Mouse (Mus musculus): Measurements from ENCODE around the gene Slc2a1.

Slc2a1 gene

DNA sequence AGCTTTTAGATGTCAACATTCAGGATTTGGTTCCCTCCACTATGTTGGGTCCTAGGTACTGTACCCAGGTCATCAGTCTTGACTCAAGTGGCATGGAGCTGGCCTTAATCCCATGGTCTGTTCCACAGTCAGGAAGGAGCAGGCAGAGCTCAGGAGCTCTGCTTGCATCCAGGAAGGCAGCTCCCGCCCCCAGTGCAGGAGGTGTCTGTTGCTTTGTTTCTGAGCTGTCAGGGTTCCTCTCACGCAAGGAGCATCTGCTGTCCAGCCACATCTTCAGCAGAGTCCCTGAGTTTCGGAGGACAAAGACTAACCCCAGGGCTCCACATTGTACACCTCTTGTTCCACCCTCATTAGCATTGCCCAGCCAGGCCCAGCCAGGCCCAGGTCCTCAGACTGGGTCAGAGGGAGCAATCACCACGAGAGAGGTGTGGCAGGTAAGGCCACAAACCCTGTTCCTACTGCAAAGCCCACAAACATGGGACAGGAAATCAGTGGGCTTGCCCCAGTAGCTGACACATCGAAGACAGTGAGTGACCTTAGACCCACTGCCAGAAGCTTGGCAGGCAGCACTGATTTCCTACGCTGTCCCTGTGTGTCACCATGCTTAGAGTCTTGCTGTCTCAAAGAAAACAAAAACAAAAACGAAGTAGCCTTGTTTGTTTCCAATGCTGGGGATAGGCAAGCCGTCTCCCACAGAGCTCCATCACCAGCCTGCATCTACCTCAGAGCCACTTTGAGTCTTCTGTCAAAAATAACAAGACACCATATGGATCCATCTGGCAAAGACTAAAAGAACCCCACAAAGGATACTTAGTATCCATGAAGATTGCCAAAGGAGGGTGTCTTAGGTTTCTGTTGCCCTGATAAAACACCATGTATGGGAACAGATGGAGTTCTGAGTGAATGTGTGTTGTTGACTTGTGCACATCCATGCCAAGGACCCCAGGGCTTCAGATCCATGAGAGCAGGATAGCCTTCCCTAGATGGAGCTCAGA is 10.0 kb upstream of the Slc2a1 start:
- DNase-seq, result no peak

DNA sequence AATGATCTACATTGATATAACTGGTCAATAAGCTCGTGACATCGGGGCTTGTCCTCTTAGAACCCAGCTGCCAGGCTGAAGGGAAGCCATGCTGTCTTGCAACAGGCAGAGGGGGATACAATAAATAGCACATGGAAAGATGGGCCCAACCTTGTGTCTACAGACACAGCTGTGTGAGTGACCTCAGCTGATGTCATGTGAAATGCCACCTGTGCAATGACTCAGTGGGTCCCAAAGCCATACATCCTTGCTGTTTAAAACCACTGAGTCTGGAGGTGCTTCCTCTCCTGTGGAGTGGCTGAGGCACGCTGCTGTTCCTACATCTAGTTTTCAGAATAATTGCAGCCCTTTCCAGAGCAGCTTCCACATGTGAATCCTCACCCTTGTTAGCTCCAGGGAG is 7.1 kb upstream of the Slc2a1 start:
- DNase-seq, result no peak

DNA sequence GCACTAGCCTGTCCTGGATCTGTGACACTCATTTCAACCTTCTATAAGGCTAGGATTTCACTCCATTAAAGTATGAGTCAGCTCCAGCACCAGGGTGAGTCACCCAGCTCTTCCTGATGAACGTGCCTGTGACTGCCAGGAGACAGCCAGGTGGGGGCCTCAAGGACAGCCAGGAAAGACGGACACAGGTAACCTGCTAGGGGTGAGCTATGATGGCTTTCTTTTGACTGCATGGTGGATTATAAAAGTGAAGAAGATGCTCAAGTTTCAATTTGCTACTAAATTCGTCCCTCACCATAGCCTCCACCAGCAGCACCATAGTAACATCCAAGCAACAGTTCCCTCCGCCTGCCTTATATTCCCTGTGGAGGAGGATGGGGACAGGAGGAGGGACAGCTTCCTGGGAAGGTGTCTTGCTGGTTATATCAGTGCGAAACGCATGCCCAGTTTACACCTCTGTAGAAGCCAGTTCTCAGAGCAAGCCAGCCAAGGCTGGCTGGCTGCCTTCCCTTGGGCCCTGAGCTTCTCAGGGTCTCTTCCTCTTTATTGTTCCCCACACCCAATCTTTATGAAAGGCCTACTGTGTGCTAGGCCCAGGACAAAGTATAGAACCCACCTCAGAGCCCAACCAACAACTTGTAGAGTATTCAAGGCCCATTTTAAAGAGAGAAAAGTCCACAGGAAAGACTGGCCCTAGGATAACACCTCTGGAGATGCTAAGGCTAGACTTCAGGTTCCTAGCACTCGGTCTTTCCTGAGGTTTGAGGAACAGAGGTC is 6.0 kb upstream of the Slc2a1 start:
- no peak for DNase-seq

DNA sequence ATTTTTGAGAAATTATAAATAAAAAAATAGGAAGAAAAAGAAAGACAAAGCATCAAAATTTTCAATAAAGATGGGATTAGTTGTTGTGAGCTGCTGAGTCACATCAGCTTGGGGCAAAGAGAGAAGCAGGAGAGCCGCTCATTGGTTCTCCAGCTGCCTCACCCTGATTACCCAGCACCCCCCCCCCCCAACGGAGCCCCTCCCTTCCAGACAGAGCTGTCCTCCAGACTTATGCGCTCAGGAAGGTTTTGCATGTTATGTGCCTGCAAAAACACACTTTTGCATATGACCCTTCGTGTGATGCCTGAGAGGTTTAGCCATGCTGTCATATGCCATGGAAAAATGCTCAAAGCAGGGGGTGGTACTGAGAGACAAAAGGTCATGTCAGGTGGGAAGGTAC is 3.7 kb upstream of the Slc2a1 start:
- DNase-seq, result no peak

DNA sequence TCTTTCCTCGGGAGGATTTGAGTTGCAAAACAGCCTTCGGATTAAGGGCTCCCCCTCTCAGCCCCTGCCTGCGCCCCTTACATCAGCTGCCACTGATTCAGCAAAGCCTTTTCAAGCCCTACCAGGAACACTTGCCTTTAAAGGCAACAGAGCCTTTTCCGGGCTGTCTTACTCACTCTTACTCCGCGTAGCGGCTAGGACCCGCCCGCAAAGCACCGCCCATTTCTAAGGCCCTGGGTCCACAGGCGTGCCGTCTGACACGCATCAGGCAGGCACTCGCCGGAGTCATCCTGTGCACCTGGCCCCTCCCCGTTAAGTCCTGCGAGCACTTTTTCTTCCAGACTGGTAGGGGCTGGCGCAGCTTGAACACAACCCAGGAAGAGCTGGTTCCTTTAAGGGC is 2.8 kb upstream of the Slc2a1 start:
- peak; percentile 55 for DNase-seq

DNA sequence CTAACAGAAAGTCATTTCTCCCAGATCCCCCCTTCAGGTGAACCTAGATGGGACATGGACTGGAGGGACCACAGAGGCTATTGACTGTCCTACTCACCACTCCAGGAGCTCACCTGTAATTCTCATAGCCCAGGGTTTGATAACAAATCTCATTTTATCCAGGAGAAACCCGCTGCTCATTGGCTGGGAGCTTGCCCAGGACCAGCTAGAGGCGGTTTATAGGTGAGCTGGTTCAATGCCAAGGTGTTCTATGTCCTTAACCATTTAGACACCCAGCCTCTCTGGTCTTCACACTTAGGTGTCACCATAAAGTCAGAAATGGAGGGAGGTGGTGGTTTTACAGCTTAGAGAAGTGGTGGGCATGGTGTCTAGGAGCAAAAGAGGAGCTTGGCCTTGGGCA is 644 bp upstream of the Slc2a1 start:
- no peak for DNase-seq

DNA sequence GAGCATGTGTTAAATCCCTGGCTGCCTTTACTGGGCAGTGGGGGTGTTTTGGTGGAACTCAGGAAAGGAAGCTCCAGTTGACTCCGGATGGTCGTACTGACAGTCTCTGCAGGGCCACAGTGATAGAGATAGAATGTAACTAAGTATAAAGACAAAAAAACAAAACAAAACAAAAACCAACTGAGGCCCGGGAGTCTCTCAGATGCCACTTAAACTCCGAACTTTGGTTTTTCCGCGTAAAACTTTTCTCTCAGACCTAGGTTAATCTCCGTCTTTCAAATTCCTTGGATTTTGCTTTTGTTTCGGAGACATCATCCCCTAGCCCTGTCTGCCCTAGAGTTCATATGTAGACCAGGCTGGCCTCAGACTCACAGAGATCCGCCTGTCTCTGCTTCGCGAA is 1.1 kb downstream of the Slc2a1 start:
- DNase-seq, result no peak

DNA sequence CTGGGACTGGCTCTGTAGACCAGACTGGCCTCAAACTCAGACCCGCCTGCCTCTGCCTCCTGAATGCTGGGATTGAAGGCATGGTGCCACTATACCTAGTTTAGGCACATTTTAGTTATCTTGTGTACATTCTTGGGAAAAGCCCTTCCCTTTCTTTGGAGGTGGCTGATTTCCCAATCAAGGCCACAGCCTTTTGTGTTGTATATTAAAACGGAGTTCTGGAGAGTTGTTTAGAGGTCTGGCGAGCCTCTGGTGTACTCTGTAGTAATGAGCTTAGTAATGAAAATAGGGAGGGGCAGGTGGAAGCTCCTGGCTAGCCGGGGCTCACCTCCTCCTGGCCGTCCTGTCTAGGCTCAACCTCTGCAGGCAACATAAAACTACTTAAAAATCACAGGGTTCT is 2.0 kb downstream of the Slc2a1 start:
- no peak for DNase-seq

DNA sequence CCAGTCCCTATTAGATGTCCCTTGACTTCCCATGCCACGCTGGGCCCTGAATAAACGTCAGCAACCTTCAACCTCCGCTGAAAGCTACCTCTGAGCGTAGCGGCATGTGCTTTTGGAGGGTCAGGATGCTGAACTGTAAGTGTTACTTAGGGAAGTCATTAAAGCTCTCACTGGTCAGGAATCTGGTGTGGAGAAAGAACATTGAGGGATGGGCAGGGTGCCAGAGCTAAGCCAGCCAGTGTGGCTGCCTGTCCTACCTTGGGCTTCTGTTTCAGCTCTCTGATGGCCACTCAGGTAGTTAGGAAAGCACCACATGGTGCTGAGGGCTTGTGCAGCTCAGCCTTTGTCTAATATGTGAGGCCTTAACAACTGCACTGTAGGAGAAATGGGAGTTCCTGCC is 2.9 kb downstream of the Slc2a1 start:
- no peak for DNase-seq

DNA sequence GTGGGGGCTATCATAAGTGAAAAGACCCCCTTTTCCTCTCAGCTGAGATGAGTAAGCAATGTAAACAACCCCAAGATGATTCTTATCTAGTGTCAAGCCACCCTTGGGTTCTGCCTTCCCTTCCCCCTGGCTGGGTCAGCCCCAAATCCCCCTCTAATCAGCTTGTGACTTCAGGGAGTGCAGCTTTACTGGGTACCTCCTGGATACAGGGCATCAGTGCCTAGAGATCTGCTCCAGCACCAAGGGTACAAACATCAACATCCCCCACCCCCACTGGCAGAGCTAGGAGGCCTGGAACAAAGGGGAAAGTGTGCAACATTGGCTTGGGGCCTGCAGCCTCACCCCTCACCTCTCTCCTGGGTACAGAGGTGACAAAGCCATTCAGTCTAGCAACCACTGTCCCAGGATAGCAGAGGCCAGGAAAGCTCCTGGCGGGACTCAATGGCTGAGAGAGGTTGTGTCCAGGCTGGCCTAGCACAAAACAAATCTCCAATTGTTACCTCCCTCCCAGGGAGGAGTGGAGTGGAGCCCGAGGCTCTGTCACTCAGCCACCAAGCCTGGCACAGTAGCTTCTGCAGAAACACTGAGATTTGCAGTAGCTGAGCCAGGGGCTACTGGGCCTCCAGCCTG is 3.9 kb downstream of the Slc2a1 start:
- peak; percentile 47 for DNase-seq

DNA sequence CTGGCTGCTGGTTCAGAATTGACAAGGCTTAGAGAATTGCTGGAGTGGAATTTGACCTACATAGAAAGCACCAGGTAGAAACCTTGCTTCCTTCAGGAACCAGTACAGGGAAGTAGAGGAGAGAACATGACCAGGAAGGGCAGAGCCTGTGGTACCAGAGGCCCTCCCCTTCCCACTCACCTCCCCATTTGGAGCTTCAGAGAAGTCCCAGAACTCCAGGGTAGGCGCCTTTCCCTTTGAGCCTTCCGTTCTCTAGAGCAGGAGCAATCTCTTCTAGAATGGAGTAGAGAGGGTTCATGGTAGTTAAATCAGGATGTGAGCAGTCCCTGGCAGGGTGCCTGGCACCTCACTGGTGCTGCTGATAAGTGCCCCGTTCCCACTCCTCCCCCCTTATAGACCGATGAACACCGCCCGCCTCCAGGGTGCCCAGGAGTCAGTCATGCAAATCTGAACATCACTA is 7.1 kb downstream of the Slc2a1 start:
- DNase-seq, result no peak

DNA sequence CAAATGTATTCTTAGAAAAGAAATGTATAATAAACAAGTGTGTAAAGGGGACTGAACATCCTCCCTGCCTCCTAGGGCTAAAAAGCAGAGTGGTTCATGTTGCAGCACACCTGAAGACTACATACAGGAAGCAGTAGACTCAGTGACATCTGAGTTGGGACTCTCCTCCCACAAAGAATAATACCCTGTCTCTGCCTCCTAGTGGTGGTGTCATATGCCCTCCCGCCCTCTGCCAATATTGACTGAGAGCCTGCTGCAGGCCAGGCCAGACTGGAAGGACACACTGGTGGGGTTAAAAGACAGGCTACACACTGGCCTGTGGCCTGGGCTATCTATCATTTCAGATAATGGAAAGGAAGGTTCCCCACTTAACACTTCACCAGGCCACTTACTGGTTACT is 7.8 kb downstream of the Slc2a1 start:
- no peak for DNase-seq

DNA sequence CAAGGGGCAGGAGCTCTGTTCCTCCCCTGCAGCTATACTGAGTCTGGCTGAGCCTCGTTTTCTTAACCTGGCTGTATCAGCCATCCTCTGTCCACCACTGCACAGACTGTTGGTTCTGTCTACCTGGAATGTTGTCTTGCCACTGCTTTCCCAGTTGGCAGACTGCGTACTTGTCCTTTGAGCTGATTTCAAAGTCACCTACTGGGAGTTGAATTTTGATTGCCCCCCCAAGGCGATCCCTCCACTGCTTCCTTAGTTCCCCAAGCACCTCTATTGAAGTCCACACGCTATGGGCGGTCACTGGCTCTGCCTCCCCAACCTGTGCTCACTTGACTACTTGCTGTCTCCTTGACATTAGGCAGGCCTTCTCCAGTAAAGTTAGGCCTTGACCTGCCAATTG is 9.1 kb downstream of the Slc2a1 start:
- DNase-seq, result no peak

DNA sequence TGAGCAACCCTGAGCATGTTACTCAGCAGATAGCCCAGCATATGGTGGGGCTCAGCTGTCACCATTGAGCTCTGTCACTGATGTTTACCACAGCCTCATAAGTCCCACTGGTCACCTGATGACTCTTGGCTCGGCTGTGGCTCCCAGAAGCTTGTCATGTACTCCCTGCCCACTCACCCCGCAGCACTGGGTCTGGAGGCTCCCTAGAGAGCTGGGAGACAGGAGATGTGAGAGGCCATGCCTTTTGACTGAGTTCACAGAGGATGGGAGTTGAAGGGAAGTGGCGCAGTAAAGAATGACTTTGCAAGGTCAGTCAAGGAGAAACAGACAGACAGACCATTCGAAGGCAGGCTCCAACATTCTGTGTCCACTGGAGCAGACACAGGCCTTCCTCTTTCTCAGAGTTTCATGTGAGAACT is 10.2 kb downstream of the Slc2a1 start:
- no peak for DNase-seq

DNA sequence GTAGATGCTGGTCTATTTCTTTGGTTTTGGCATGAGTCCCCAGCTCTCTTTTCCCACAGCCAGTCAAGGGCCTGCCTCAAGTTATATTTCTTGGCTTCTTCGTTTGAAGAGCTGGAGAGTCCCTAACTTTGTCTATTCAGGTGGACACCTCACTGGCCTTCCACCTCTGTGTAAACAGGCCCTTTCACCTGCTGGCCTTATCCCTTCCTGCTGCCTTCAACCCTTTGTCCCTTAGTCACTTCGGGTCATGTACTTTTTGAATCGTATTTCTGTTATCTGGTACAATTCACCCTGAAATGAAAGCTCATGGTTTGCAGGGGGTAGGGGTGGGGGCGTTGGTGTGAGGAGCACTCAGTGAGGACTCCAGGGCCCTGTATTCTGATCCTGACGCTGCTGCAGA is 10.8 kb downstream of the Slc2a1 start:
- no peak for DNase-seq

DNA sequence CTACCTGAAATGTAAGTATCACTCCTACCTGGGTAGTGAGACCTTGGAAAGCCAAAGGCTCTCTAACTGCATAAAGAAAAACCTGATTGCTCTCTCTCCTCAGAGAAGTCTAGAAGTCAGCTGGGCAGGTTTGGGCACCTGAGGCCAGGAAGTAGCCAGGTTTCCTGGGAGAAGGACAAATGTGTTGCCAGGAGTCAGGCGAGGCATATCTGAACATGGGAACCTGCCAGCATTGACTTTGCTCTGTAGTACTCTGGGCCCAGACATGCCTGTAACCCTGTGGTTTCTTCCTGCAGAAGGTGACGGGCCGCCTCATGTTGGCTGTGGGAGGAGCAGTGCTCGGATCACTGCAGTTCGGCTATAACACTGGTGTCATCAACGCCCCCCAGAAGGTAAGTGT is 11.6 kb downstream of the Slc2a1 start:
- DNase-seq, result no peak

DNA sequence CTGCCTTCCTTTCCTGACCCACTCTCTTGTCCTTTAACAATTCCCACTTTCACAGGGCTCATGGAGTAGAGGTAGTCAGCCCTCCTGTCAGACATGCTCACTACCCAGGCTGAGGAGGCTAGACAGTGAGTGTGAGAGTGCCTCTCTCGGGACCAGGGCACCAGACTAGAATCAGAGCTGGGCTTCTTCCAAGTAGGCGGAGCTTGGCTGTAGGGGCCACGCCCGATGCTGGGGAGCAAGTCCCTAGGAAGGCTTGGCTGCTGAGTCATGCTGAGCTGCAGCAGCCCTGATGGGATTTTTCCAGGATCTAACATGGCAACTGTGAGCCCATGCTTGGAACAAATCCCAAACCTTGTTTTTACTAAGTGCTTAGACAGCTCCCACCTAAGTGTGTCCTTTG is 12.7 kb downstream of the Slc2a1 start:
- DNase-seq, result peak; percentile 78

DNA sequence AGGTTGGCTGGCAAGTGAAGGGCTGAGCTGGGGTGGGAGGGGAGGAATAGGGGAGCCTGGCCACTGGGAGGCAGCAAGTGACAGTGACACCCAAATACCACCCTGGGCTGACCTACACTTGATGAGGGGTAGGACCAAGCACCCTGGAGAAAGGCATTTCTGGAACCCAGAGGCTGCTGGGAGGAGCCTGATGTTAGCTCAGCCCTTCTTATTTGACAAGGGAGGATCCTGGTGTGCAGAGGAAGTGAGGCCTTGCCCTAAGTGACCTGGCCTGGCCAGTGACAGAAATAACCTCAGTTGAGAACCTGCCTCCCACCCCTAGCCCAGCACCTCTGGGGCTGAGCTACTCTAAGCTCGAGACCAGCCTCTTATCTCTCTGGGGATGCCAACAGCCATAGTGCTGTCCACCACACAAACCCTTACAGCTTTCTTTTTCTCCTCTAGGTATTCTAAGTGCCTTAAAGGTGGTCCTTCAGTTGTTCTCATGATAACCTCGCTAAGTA is 16.3 kb downstream of the Slc2a1 start:
- no peak for DNase-seq

DNA sequence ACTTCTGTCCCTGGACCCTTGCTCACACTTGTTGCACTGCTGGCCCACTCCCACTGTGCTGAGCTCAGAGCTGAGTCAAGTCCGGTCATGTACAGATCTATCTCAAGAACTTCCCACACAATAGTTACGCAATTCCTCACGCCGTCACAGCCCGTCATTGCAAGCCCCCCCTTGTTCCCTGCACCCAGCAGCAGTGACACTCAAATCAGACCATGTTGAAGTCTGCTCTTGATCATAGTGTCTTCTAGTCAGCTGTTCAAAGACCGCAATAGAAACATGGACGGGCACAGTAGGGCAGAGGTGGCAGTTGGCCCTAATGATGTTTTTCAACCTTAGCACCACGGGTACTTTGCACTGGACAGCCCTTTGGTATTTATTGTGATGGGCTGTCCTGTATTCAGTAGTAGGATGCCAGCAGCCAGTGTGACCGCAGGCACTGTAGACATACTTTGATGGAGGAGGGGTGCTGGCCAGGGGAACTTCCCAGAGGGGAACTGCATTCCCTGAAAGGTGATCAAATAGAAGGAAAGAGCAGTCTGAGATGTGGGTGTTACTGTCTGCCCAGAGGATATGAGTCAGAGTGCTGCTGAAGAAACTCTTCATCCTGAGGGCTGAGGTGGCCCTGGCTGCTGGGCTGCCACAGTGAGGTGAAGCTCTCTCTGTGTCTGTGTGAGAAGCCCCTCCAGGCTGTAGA is 17.2 kb downstream of the Slc2a1 start:
- no peak for DNase-seq

DNA sequence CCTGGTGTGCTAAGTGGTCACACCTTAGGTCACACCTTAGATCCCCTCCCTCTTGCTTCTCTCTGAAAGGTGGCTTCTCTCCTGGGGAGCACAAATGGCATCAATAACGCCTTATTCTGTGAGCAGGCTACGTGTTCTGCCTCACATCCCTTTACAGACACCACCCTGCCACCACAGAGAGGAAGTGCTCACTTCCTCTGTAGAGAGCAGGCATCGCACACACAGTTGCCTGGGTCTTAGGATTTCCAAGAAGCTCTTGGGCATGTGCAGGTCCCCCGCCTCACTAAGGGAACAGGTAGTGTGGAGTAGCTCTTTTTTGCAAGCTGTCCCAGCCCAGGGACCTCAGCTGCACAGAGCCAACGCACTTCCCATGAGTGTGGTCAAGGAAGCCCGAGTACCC is 18.7 kb downstream of the Slc2a1 start:
- DNase-seq, result peak; percentile 46

DNA sequence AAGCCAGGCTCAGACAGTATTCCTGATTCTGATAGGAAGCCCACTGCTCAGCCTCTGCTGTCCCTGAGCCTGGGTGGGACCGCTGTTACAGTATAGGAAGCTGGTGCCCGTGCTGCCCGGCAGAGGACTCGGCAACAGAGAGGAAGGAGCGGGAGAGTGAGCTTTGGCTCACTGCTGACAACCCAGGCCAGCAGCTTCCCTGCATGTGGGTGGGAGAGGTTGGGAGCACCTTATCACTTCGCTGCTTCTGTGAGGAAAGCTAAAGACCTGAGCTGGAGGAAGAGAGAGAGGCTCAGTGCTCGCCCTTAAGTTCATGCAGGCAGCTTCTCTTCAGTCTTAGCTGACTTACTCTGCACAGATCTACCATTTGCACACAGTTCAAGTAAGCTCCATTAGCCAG is 20.0 kb downstream of the Slc2a1 start:
- no peak for DNase-seq

DNA sequence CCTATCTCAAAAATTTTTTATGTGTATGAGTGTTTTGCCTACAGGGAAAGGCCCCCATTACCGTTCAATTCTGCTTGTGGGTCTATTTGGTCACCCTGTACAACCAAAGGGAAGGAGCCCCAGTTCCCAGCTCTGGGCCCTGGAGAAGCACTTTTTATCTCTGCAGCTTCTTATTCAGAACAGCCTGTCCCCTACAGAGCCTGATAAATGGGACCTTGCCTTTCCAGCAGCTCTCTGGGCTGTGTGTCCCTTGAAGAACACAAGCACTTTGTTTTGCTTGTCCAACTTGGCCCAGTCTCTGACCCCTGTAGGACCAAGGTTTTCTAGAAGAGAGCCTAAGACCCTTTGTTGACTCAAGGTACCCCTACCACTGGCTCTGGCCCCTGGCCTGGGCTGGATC is 20.6 kb downstream of the Slc2a1 start:
- no peak for DNase-seq
